Mouse (Mus musculus) B cell, adult 2 months (primary cell): ENCODE measurements around the gene Gm6309.
A peak's percentile ranks its signal among the peaks of the same experiment; 100 is the strongest.
"Not testable (repeated sequence)": the region's sequence is repeated elsewhere in the genome, so short reads cannot be mapped to it uniquely, and the experiment has no call there.

ENCODE experiments used
- DNase-seq, 2 experiments: peaks; one replicate each; pipeline ENCODE4 v3.0.0; 2022

Gene Gm6309

DNA sequence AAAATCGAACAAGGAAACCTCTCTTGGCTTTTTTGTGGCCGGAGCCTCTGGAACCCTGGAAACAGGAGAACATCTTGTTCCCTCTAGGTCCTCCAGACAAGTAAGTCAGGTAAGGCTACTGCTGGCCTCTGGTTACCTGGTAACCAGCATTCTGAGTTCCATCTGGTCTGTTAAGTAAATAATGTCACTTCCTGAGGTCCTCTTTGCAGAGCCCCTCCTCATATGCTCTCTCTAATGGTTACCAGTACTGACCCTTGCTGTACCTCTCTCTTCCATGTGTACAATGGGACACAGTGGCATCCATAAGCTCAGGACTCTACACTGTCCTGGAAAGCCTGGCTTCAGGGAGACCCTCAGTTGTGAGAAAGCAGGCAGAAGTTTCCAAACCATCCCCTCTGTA lies at the start of gene Gm6309:
TSS of gene Gm6309 (minus strand) at position 101 of the 400 bp plus-strand sequence.
- not testable (repeated sequence) for DNase-seq

- no peak for DNase-seq
Observed at GRCm38 (mm10) chr5:146205537-146205936, 35.0 kb upstream of the Gm6309 start.

DNA sequence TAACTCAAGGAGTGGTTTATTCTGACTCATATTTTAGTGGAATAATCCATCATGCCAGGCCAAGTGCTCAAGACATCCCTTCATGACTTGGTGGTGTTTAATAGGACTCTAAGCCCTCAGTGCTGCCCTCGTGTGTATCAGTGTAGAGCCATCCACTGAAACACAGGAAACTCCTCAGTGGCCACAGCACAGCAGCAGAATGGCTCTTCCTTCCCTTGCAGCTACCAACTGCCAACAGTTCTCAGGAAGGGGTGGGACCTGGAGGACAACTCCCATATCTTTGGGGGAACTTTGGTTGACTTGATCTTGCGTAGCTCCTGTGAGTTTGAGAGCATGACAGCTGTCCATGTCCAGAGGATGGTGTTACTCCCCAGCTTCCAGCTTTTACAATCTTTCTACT lies 33.4 kb upstream of the Gm6309 start:
- DNase-seq, result no peak

- DNase-seq, result peak in 1 of 2 experiments; percentile 7
Observed at GRCm38 (mm10) chr5:146200580-146200979, 30.1 kb upstream of the Gm6309 start.

GRCm38 (mm10) chr5:146199540-146199939 lies 29.0 kb upstream of the Gm6309 start:
- DNase-seq, result no peak

GRCm38 (mm10) chr5:146199073-146199472 lies 28.6 kb upstream of the Gm6309 start:
- DNase-seq, result no peak

DNA sequence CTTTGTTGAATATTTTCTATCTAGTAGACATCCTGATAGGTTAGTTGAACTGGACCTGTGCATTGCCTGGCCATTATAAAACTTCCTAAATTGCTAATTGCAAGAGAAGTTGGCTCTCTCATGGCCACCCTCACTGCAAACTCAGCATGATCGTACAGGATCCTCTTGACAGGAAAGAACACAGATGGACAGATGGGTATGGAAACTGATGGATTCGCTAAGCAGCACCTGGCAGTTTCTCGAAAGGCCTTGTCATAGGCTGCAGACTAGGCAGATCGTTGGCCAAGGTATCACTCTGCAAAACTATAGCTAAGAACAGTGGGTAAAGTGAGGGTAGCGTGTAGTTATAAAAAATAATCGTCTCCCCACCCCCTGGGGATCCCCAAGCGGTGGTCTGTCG lies 22.8 kb upstream of the Gm6309 start:
- DNase-seq, result no peak

DNA sequence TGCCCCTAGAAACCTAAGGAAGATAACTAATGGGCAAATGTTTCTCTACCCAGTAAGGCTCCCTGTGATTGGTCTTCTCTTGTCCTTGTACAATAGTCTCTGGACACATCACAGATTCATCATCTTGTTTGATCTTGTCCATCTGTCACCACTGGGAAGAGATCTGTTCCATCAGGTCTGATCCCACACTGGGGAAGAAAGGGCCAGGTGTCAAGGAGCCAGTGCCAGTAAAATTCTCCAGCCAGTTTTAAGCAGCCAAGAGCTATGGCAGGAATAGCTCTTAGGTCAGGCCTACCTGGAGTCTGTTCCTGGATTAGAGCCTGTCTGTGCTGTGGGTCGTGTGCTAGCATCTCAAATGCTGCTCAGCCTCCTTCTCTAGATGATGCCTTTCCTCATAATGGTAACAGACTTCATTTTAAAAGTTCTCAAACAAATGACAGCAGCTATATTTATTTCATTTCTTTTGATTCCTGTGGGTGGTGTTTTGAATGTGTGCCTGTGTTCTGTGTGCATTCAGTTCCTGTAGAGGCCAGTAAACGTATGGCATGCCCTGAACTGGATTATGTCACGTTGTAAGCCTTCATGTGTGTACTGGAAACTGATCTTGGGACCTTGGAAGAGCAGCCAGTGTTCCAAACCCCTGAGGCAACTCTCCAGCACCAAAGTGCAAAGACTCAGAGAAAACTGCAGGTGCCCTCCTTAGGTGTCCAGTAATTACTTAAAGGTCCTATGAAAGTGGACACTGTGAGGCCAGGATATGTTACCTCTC lies 20.2 kb upstream of the Gm6309 start:
- DNase-seq, result no peak

- DNase-seq, result no peak
Observed at GRCm38 (mm10) chr5:146190093-146190492, 19.6 kb upstream of the Gm6309 start.

DNA sequence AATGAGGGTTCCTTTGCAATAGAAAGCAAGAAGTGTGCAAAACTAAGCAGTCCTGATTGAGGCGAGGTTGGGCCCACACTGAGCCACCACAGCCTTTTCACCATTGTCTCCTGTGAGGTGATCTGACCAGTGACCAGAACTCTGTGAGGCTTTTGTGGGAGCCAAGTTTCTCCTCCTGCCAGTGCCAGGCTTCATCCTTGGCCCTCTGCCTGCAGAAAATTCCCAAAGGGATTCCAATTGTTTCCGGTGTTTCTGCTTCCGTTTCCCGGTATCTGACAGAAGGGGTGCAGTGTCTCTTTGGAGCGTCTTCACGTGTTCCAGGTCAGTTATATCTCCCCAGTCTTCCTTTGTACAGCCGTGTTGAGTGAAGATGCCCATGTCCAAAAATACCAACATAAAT lies 18.2 kb upstream of the Gm6309 start:
- no peak for DNase-seq

GRCm38 (mm10) chr5:146188144-146188543 lies 17.6 kb upstream of the Gm6309 start:
- no peak for DNase-seq

- peak; percentile 67 to 69 for DNase-seq
Observed at GRCm38 (mm10) chr5:146187441-146187840, 16.9 kb upstream of the Gm6309 start.

DNA sequence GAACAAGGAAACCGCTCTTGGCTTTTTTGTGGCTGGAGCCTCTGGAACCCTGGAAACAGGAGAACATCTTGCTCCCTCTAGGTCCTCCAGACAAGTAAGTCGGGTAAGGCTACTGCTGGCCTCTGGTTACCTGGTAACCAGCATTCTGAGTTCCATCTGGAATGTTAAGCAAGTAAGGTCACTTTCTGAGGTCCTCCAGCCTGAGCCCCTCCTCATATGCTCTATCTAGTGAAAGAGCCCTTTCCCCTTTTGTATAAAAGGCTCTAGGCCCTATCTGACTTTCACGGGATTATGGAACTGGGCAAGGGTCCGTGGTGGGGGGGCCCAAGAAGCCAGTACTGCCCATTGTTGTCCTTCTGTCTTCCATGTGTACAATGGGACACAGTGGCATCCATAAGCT lies 14.7 kb upstream of the Gm6309 start, which contains the start of gene 1700001J03Rik:
TSS of gene 1700001J03Rik (minus strand) at position 101 of the 400 bp plus-strand sequence.
- not testable (repeated sequence) for DNase-seq

DNA sequence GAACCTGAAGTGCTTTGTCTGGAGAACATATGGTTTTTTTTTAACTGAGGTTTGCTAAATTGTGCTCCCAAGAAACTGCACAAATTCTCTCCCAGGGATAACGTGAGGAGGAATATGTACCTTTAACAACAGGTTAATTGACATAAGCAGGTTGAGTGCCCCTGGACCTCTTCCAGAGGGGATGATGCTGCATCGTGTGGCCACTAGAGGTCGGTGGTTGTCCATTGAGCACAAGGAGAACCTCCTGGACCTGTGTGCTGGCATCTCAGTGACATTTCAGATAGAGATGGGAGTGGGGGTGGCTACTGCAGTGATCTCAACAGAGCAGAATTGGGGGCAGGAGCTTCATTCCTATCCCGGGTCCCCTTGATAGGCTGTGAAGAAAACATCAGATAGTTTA lies 2.2 kb upstream of the Gm6309 start:
- not testable (repeated sequence) for DNase-seq

DNA sequence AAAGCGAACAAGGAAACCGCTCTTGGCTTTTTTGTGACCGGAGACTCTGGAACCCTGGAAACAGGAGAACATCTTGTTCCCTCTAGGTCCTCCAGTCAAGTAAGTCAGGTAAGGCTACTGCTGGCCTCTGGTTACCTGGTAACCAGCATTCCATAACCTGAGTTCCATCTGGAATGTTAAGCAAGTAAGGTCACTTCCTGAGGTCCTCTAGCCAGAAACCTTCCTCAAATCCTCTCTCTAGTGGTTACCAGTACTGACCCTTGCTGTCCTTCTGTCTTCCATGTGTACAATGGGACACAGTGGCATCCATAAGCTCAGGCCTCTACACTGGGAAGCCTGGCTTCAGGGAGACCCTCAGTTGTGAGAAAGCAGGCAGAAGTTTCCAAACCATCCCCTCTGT lies 10.1 kb downstream of the Gm6309 start, which contains the start of gene Gm5565:
TSS of gene Gm5565 (minus strand) at position 101 of the 400 bp plus-strand sequence.
- DNase-seq, result not testable (repeated sequence)

GRCm38 (mm10) chr5:146158326-146158725 lies 12.2 kb downstream of the Gm6309 start:
- not testable (repeated sequence) for DNase-seq

DNA sequence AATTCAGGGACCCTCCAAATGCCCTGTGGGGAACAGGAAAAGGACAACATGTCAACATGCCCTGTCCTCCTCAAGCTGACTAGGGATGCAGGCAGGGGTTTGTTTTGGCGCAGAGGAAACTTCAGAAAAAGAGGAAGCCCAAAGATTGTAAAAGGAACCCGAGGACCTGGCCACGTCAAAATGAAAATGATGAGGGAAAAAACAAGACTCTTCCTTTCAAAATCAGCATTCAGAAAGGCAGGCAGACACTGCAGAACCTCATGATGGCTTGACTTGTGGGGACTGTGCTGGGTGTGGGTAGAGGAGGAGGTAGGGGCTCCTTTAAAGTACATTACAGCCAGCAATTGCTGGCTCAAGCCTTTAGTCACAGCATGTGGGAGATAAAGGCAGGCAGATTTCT lies 20.1 kb downstream of the Gm6309 start:
- no peak for DNase-seq

GRCm38 (mm10) chr5:146147903-146148302 lies 22.6 kb downstream of the Gm6309 start:
- peak; percentile 16 to 19 for DNase-seq
